Mouse (Mus musculus): ENCODE data around the gene Cxcr2. TPM values are rescaled to one million over a fixed set of nuclear protein-coding genes. Genes with fewer than 3 reads are reported as not detected.

Cxcr2 gene
- polyA plus RNA-seq, 1 experiment: 0.27 TPM

DNA sequence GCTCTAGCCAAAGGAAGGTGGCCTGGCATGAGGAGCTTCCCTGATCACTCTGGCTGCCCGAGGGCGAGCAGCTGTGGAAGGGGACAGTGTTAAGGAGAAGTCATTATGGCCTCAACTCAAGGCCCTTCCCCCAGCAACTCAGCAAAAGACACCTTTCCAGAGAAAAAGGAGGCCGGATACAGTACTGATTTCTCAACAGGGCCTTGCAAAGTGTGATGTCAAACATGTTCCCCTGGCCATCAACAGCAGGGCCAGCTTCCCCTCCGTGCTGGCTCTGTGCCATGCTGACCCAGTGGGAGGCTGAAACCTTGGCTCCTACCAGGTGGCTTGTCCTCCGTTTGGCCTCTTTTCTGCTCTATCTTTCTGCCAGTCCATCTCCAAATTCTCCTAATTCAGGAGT, 13.3 kb downstream of the Cxcr2 start:
- Histone ChIP-seq H3K36me3 (ENCODE audit: control insufficient read depth, insufficient read depth, low read length, poor library complexity, severe bottlenecking) (no peaks in the 10 kb centered on the region), H3K27ac (ENCODE audit: insufficient read depth, low read length) (no peak overlapping the region), H3K9ac (ENCODE audit: low read depth, poor library complexity, severe bottlenecking) (no peak overlapping the region), H3K9me3 (replicated peaks; ENCODE audit: control insufficient read depth, insufficient read depth, low read length, poor library complexity, severe bottlenecking) (no peaks in the 10 kb centered on the region), H3K4me1 (ENCODE audit: control insufficient read depth, insufficient read depth, low read length) (no peaks in the 10 kb centered on the region), H3K4me3 (ENCODE audit: low read depth, low read length) (no peak overlapping the region), H3K27me3 (ENCODE audit: control insufficient read depth, insufficient read depth, low read length, poor library complexity, severe bottlenecking) (no peaks in the 10 kb centered on the region)
- TF ChIP-seq POLR2A (IDR thresholded peaks at IDR 0.05; ENCODE audit: insufficient read depth, low read length): no peak
- no peak for TF ChIP-seq EP300 (IDR thresholded peaks at IDR 0.05; ENCODE audit: insufficient read depth, low read depth, low read length)
- no peak for TF ChIP-seq CTCF (IDR thresholded peaks at IDR 0.05; ENCODE audit: low read depth, low read length)

DNA sequence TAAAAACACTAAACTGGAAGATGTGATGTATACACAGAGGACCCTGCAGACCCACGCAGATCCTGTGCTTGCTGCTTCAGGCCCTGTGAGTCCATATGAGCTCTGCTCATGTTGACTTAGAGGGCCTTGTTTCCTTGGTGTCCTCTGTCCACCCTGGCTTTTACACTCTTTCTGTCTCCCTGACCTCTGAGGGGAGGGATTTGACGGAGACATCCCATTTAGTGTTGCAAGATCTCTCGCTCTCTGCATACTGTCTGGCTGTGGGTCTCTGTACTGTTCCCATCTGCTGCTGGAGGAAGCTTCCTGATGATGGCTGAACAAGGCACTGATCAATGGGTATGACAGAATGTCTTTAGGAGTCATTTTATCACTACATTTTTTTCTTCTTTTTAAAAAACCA, 15.9 kb downstream of the Cxcr2 start:
- no peak overlapping the region for H3K9ac ChIP-seq (ENCODE audit: low read depth, poor library complexity, severe bottlenecking)

DNA sequence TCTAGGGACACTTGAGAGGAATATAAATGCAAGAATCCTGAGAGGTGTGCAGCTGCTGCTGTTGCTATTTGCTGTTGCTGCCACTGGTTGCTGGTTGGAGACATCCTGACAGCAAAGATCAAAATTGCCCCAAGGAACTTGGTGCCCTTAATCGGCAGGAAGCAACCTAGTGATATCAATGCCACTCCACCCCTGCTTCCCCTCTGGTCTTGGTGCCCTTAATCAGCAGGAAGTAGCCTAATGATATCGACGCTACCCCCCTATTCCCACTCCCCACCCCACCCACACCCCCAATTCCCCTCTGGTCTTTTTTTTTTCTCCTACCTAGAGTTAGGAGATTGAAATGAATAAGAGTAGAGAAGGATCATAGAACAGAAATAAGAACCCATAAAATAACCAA, 18.9 kb downstream of the Cxcr2 start:
- H3K27ac ChIP-seq (ENCODE audit: insufficient read depth, low read length): no peak overlapping the region
- no peak overlapping the region for H3K4me3 ChIP-seq (ENCODE audit: low read depth, low read length)
- H3K36me3 ChIP-seq (ENCODE audit: control insufficient read depth, insufficient read depth, low read length, poor library complexity, severe bottlenecking): no peaks in the 10 kb centered on the region
- no peaks in the 10 kb centered on the region for H3K27me3 ChIP-seq (ENCODE audit: control insufficient read depth, insufficient read depth, low read length, poor library complexity, severe bottlenecking)
- no peak for TF ChIP-seq POLR2A (IDR thresholded peaks at IDR 0.05; ENCODE audit: insufficient read depth, low read length)
- TF ChIP-seq CTCF (IDR thresholded peaks at IDR 0.05; ENCODE audit: low read depth, low read length): no peak
- no peak for TF ChIP-seq EP300 (IDR thresholded peaks at IDR 0.05; ENCODE audit: insufficient read depth, low read depth, low read length)
- H3K9ac ChIP-seq (ENCODE audit: low read depth, poor library complexity, severe bottlenecking): no peak overlapping the region
- H3K4me1 ChIP-seq (ENCODE audit: control insufficient read depth, insufficient read depth, low read length): peaks cover 2% of the 10 kb centered on the region
- no peaks in the 10 kb centered on the region for H3K9me3 ChIP-seq (replicated peaks; ENCODE audit: control insufficient read depth, insufficient read depth, low read length, poor library complexity, severe bottlenecking)

More for the DNA sequence above, 15.9 kb downstream of the Cxcr2 start:
- TF ChIP-seq EP300 (IDR thresholded peaks at IDR 0.05; ENCODE audit: insufficient read depth, low read depth, low read length) (no peak), POLR2A (IDR thresholded peaks at IDR 0.05; ENCODE audit: insufficient read depth, low read length) (no peak), CTCF (IDR thresholded peaks at IDR 0.05; ENCODE audit: low read depth, low read length) (no peak)
- Histone ChIP-seq H3K4me1 (ENCODE audit: control insufficient read depth, insufficient read depth, low read length) (no peaks in the 10 kb centered on the region), H3K36me3 (ENCODE audit: control insufficient read depth, insufficient read depth, low read length, poor library complexity, severe bottlenecking) (no peaks in the 10 kb centered on the region), H3K27ac (ENCODE audit: insufficient read depth, low read length) (no peak overlapping the region), H3K9me3 (replicated peaks; ENCODE audit: control insufficient read depth, insufficient read depth, low read length, poor library complexity, severe bottlenecking) (no peaks in the 10 kb centered on the region), H3K27me3 (ENCODE audit: control insufficient read depth, insufficient read depth, low read length, poor library complexity, severe bottlenecking) (no peaks in the 10 kb centered on the region), H3K4me3 (ENCODE audit: low read depth, low read length) (no peak overlapping the region)

DNA sequence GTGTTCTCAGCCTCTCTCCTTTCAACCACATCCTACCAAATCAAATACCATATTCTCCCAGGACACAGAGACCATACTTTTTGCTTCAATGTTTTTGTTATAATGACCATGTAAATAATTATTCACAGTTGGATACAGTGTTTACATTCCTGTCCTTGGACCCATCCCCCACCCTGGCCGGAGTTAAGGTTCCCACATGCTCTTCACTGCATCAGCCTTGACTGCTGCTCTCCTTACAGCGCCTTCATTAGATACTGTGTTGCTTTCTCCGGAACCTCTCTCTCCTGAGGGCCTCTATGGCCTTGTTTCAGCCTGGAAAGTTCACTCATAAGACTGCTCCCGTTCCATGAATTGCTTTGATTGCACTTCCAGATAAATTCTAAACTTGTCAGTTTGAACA, 21.9 kb downstream of the Cxcr2 start:
- Histone ChIP-seq H3K27ac (ENCODE audit: insufficient read depth, low read length) (no peak overlapping the region), H3K27me3 (ENCODE audit: control insufficient read depth, insufficient read depth, low read length, poor library complexity, severe bottlenecking) (no peaks in the 10 kb centered on the region), H3K36me3 (ENCODE audit: control insufficient read depth, insufficient read depth, low read length, poor library complexity, severe bottlenecking) (no peaks in the 10 kb centered on the region), H3K4me3 (ENCODE audit: low read depth, low read length) (no peak overlapping the region), H3K9me3 (replicated peaks; ENCODE audit: control insufficient read depth, insufficient read depth, low read length, poor library complexity, severe bottlenecking) (no peaks in the 10 kb centered on the region), H3K9ac (ENCODE audit: low read depth, poor library complexity, severe bottlenecking) (no peak overlapping the region), H3K4me1 (ENCODE audit: control insufficient read depth, insufficient read depth, low read length) (peaks cover 2% of the 10 kb centered on the region)
- no peak for TF ChIP-seq EP300 (IDR thresholded peaks at IDR 0.05; ENCODE audit: insufficient read depth, low read depth, low read length)
- TF ChIP-seq POLR2A (IDR thresholded peaks at IDR 0.05; ENCODE audit: insufficient read depth, low read length): no peak
- TF ChIP-seq CTCF (IDR thresholded peaks at IDR 0.05; ENCODE audit: low read depth, low read length): no peak

DNA sequence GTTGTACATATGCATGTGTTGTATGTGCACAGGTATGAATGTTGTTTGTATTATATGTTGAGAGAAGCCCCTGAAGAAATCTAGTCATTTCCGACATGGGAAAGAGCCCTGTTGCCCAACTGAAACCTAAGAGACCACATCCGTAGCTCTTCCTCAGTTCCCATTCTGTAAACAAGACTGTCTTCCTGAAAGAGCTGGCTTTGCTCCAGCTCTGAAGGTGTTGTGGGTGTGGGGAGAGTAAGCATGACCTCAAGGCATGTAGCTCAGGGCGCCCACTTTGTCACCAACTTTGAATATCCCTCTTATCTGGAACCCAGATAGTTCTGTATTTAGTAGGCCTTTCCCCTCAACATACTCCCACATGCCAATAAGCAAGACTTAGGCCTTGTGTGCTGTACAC, 24.8 kb downstream of the Cxcr2 start:
- peaks cover 2% of the 10 kb centered on the region for H3K4me1 ChIP-seq (ENCODE audit: control insufficient read depth, insufficient read depth, low read length)
- H3K9me3 ChIP-seq (replicated peaks; ENCODE audit: control insufficient read depth, insufficient read depth, low read length, poor library complexity, severe bottlenecking): no peaks in the 10 kb centered on the region
- no peak overlapping the region for H3K9ac ChIP-seq (ENCODE audit: low read depth, poor library complexity, severe bottlenecking)
- TF ChIP-seq EP300 (IDR thresholded peaks at IDR 0.05; ENCODE audit: insufficient read depth, low read depth, low read length) (no peak), POLR2A (IDR thresholded peaks at IDR 0.05; ENCODE audit: insufficient read depth, low read length) (no peak), CTCF (IDR thresholded peaks at IDR 0.05; ENCODE audit: low read depth, low read length) (no peak)
- no peaks in the 10 kb centered on the region for H3K27me3 ChIP-seq (ENCODE audit: control insufficient read depth, insufficient read depth, low read length, poor library complexity, severe bottlenecking)
- H3K27ac ChIP-seq (ENCODE audit: insufficient read depth, low read length): no peak overlapping the region
- no peaks in the 10 kb centered on the region for H3K36me3 ChIP-seq (ENCODE audit: control insufficient read depth, insufficient read depth, low read length, poor library complexity, severe bottlenecking)
- no peak overlapping the region for H3K4me3 ChIP-seq (ENCODE audit: low read depth, low read length)

DNA sequence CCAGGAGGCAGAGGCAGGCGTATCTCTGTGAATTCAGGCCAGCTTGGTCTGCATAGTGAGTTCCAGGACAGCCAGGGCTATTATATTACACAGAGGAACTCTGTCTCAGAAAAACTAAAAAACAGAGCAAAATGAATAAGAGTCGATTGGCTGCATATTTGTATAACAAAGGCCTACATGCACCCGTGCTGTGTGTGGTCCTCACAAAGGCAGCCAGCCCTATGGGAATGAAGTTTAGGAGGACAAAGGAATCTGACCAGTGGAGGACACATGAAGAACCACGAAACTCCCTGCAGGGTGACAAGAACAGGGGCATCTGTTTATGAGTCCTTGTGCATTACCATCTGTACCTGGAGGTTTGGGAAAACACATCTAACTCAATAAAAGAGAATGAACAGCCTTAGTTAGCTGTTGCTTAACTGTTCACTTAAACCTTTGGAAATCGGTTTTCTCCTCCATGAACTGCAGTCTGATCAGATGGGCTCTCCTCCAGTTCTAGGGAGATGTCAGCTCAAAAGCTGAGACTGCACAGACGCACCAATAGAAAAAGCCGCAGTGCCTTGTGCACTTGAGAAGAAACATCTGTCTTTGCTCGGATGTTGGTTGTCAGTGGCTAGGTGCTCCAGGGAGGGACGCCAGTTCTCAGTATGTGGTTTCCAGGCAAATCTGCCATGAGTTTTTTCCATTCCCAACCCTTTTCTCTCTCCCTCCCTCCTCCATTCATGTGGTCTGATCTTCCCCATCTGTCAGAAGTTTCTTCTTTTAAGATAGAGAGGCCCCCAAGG, 26.0 kb downstream of the Cxcr2 start:
- Histone ChIP-seq H3K27me3 (ENCODE audit: control insufficient read depth, insufficient read depth, low read length, poor library complexity, severe bottlenecking) (no peaks in the 10 kb centered on the region), H3K36me3 (ENCODE audit: control insufficient read depth, insufficient read depth, low read length, poor library complexity, severe bottlenecking) (no peaks in the 10 kb centered on the region), H3K27ac (ENCODE audit: insufficient read depth, low read length) (no peak overlapping the region), H3K4me3 (ENCODE audit: low read depth, low read length) (no peak overlapping the region), H3K9me3 (replicated peaks; ENCODE audit: control insufficient read depth, insufficient read depth, low read length, poor library complexity, severe bottlenecking) (no peaks in the 10 kb centered on the region), H3K9ac (ENCODE audit: low read depth, poor library complexity, severe bottlenecking) (no peak overlapping the region), H3K4me1 (ENCODE audit: control insufficient read depth, insufficient read depth, low read length) (peaks cover 2% of the 10 kb centered on the region)
- TF ChIP-seq EP300 (IDR thresholded peaks at IDR 0.05; ENCODE audit: insufficient read depth, low read depth, low read length) (no peak), CTCF (IDR thresholded peaks at IDR 0.05; ENCODE audit: low read depth, low read length) (no peak), POLR2A (IDR thresholded peaks at IDR 0.05; ENCODE audit: insufficient read depth, low read length) (no peak)
